Mouse (Mus musculus) G1E (cell line): ENCODE data around the gene Sema3c.

Source experiments
- CTCF ChIP-seq: IDR thresholded peaks from 2 replicates; pipeline ENCODE4 v1.5.1; 2012; ENCODE audit warnings: low read depth, low read length, inconsistent platforms, mixed read lengths
- GATA1 ChIP-seq: IDR thresholded peaks from 2 replicates; pipeline ENCODE4 v1.6.1; 2012; ENCODE audit warnings: borderline replicate concordance, low read length, inconsistent platforms, mixed read lengths
- POLR2AphosphoS5 ChIP-seq: IDR thresholded peaks from 2 replicates; pipeline ENCODE4 v1.6.1; 2012; ENCODE audit warnings: low read depth, low read length, inconsistent platforms; ENCODE audit not compliant: insufficient replicate concordance
- TAL1 ChIP-seq: conservative IDR thresholded peaks from 2 replicates; pipeline ENCODE4 v1.6.1; 2012; ENCODE audit warnings: low read depth, low read length, inconsistent platforms, mixed read lengths

GRCm38 (mm10) chr5:17689604-17690003 lies 115.5 kb downstream of the Sema3c start:
- no peak for TF ChIP-seq GATA1
- no peak for TF ChIP-seq CTCF
- no peak for TF ChIP-seq POLR2AphosphoS5
- TF ChIP-seq TAL1: no peak
